Mouse (Mus musculus) heart, postnatal 0 days (tissue): ENCODE measurements around the gene Nfil3.

Source experiments
- CTCF ChIP-seq: IDR thresholded peaks from 2 replicates; pipeline ENCODE4 v1.5.1; 2016; ENCODE audit warnings: antibody characterized with exemption, control low read depth, low read depth
- EP300 ChIP-seq: IDR thresholded peaks from 2 replicates; pipeline ENCODE4 v1.6.1; 2016; ENCODE audit warnings: antibody characterized with exemption, low read depth

GRCm38 (mm10) chr13:52972626-52973025, 8.2 kb downstream of the Nfil3 start:
- no peak for TF ChIP-seq EP300
- no peak for TF ChIP-seq CTCF
